Mouse (Mus musculus): Measurements from ENCODE around the gene 2810408A11Rik.
"Not testable (repeated sequence)": the region's sequence is repeated elsewhere in the genome, so short reads cannot be mapped to it uniquely, and the experiment has no call there.

The 2810408A11Rik gene

GRCm38 (mm10) chr11:69880853-69881603 lies 19.8 kb downstream of the 2810408A11Rik start, which contains the start of gene Kctd11:
Gene Kctd11, minus strand, starts transcription at chr11:69881406.
- DNase-seq (ENCODE audit: extremely low spot score), result peak; percentile 94

GRCm38 (mm10) chr11:69880506-69880852 lies 20.3 kb downstream of the 2810408A11Rik start:
- DNase-seq (ENCODE audit: extremely low spot score), result no peak

GRCm38 (mm10) chr11:69879711-69880110 lies 21.1 kb downstream of the 2810408A11Rik start:
- DNase-seq (ENCODE audit: extremely low spot score), result no peak

GRCm38 (mm10) chr11:69878952-69879351 lies 21.8 kb downstream of the 2810408A11Rik start:
- no peak for DNase-seq (ENCODE audit: extremely low spot score)

- no peak for DNase-seq (ENCODE audit: extremely low spot score)
Observed at GRCm38 (mm10) chr11:69878399-69878798, 22.4 kb downstream of the 2810408A11Rik start.

- no peak for DNase-seq (ENCODE audit: extremely low spot score)
Observed at GRCm38 (mm10) chr11:69877878-69878277, 22.9 kb downstream of the 2810408A11Rik start, which contains the start of gene Tmem95. Gene Tmem95, minus strand, starts transcription at chr11:69878018.

- DNase-seq (ENCODE audit: extremely low spot score), result peak; percentile 86
Observed at GRCm38 (mm10) chr11:69876867-69877266, 23.9 kb downstream of the 2810408A11Rik start.

- DNase-seq (ENCODE audit: extremely low spot score), result no peak
Observed at GRCm38 (mm10) chr11:69876186-69876585, 24.6 kb downstream of the 2810408A11Rik start.

GRCm38 (mm10) chr11:69872451-69872850 lies 28.3 kb downstream of the 2810408A11Rik start:
- DNase-seq (ENCODE audit: extremely low spot score), result no peak

GRCm38 (mm10) chr11:69871822-69872221 lies 29.0 kb downstream of the 2810408A11Rik start:
- DNase-seq (ENCODE audit: extremely low spot score), result no peak

- DNase-seq (ENCODE audit: extremely low spot score), result no peak
Observed at GRCm38 (mm10) chr11:69870289-69871069, 30.3 kb downstream of the 2810408A11Rik start.

- no peak for DNase-seq (ENCODE audit: extremely low spot score)
Observed at GRCm38 (mm10) chr11:69867335-69867734, 33.5 kb downstream of the 2810408A11Rik start.

GRCm38 (mm10) chr11:69865561-69865960 lies 35.2 kb downstream of the 2810408A11Rik start:
- DNase-seq (ENCODE audit: extremely low spot score), result no peak

- DNase-seq (ENCODE audit: extremely low spot score), result no peak
Observed at GRCm38 (mm10) chr11:69864138-69864860, 36.5 kb downstream of the 2810408A11Rik start.

- DNase-seq (ENCODE audit: extremely low spot score), result not testable (repeated sequence)
Observed at GRCm38 (mm10) chr11:69863729-69864128, 37.1 kb downstream of the 2810408A11Rik start.

- no peak for DNase-seq (ENCODE audit: extremely low spot score)
Observed at GRCm38 (mm10) chr11:69858113-69858998, 42.4 kb downstream of the 2810408A11Rik start, which contains the start of gene Tnk1. Gene Tnk1, minus strand, starts transcription at chr11:69858730.

GRCm38 (mm10) chr11:69855347-69855746 lies 45.4 kb downstream of the 2810408A11Rik start:
- DNase-seq (ENCODE audit: extremely low spot score), result peak; percentile 53

GRCm38 (mm10) chr11:69854680-69855079 lies 46.1 kb downstream of the 2810408A11Rik start:
- DNase-seq (ENCODE audit: extremely low spot score), result no peak

- no peak for DNase-seq (ENCODE audit: extremely low spot score)
Observed at GRCm38 (mm10) chr11:69853994-69854393, 46.8 kb downstream of the 2810408A11Rik start.

GRCm38 (mm10) chr11:69850754-69851153 lies 50.0 kb downstream of the 2810408A11Rik start:
- DNase-seq (ENCODE audit: extremely low spot score), result no peak

GRCm38 (mm10) chr11:69849884-69850283 lies 50.9 kb downstream of the 2810408A11Rik start:
- DNase-seq (ENCODE audit: extremely low spot score), result no peak
